Mouse (Mus musculus): Measurements from ENCODE around the gene Atg16l2.

DNA sequence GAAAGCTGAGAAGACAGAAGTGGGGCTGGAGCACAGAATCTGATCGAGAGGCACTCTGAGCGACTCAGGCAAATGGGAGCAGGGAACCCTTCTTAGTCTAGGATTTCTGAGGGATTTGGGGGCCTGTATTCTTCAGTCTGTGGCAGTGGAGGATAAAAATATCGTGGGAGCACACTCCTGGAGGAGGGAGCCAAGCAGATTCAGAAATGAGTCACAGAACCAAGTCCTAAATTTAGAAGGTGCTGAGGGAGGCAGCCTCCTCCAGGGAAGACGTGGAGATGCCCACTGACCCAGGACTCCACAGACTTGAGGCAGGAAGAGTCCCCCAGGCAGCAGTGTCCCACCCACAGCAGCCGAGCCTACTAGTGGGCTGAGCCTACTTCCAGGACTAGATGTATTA lies 12.3 kb upstream of the Atg16l2 start:
- TF ChIP-seq CTCF (IDR thresholded peaks at IDR 0.05; ENCODE audit: insufficient read depth, low read length) (no peak), POLR2A (IDR thresholded peaks at IDR 0.05; ENCODE audit: borderline replicate concordance, extremely low read depth, low read depth, low read length) (no peak)

Measured in lung, adult 2 months (tissue).